Mouse (Mus musculus) monocyte, adult 5-6 weeks (primary cell): ENCODE results near the gene Ddo. TPM values are rescaled to one million over a fixed set of nuclear protein-coding genes. Genes with fewer than 3 reads are reported as not detected.

Source experiments
- ATAC-seq: fragments of 153-309, 156-312 bp; replicated peaks from 2 replicates; pipeline ENCODE4 v1.8.0; 2017; ENCODE audit warnings: mild to moderate bottlenecking; ENCODE audit not compliant: low TSS enrichment, insufficient number of reproducible peaks, severe bottlenecking, poor library complexity, low FRiP score
- total RNA-seq: library from RNA; stranded (forward); fragments of 200-1000, 200-491, 200-594 nt; gene quantifications from 3 replicates; pipeline ENCODE4 v1.2.3, GENCODE M21; 2017

Gene Ddo
- total RNA-seq, 1 experiment from 2014 or later: not detected

GRCm38 (mm10) chr10:40698652-40699051 is 68.8 kb downstream of the Ddo start:
- no peak for ATAC-seq

- ATAC-seq: no peak
These were observed 81.3 kb downstream of the Ddo start for GRCm38 (mm10) chr10:40711127-40711526.

- no peak for ATAC-seq
These were observed 83.3 kb downstream of the Ddo start for GRCm38 (mm10) chr10:40713018-40713608.

- no peak for ATAC-seq
These were observed 84.0 kb downstream of the Ddo start for GRCm38 (mm10) chr10:40713829-40714228.

GRCm38 (mm10) chr10:40715151-40715550 is 85.3 kb downstream of the Ddo start:
- ATAC-seq: no peak

- ATAC-seq: no peak
These were observed 86.5 kb downstream of the Ddo start for GRCm38 (mm10) chr10:40716296-40716695.

GRCm38 (mm10) chr10:40716713-40717112 is 86.9 kb downstream of the Ddo start:
- ATAC-seq: no peak

- no peak for ATAC-seq
These were observed 88.6 kb downstream of the Ddo start for GRCm38 (mm10) chr10:40718362-40718761.

GRCm38 (mm10) chr10:40719062-40719461 is 89.3 kb downstream of the Ddo start:
- ATAC-seq: no peak

GRCm38 (mm10) chr10:40720883-40721282 is 91.1 kb downstream of the Ddo start:
- ATAC-seq: no peak

GRCm38 (mm10) chr10:40724342-40724741 is 94.5 kb downstream of the Ddo start:
- no peak for ATAC-seq

- ATAC-seq: no peak
These were observed 95.3 kb downstream of the Ddo start for GRCm38 (mm10) chr10:40725066-40725465.

GRCm38 (mm10) chr10:40725471-40725870 is 95.7 kb downstream of the Ddo start:
- no peak for ATAC-seq

GRCm38 (mm10) chr10:40726288-40726902 is 96.6 kb downstream of the Ddo start:
- ATAC-seq: no peak

- no peak for ATAC-seq
These were observed 97.2 kb downstream of the Ddo start for GRCm38 (mm10) chr10:40726989-40727388.

- ATAC-seq: no peak
These were observed 100.4 kb downstream of the Ddo start for GRCm38 (mm10) chr10:40730200-40730599.

Other genes with a start within 250 kb of the Ddo start
- gene Slc22a16, start 59.7 kb upstream of the Ddo start, total RNA-seq: not detected in 3 replicates
- gene Mettl24, start 53.3 kb downstream of the Ddo start, total RNA-seq: not detected in 3 replicates